Mouse (Mus musculus) adipocyte (in vitro differentiated cells): ENCODE measurements at regions not wholly inside any gene's neighbourhood (a gene's known extent, or its start where the extent isn't known, plus 50 kb on each side); places are given as distances from the start of the nearest gene placed in this dataset.

Experiments
- DNase-seq: peaks from one replicate; pipeline ENCODE4 v3.0.0-alpha.2; 2016; ENCODE audit warnings: low spot score

GRCm38 (mm10) chr6:93623541-93623940, 660.2 kb downstream of the Magi1 start:
- DNase-seq = no peak

GRCm38 (mm10) chr6:93616926-93617325, 666.8 kb downstream of the Magi1 start:
- no peak for DNase-seq

GRCm38 (mm10) chr6:93600376-93600775, 657.1 kb upstream of the Adamts9 start:
- no peak for DNase-seq

GRCm38 (mm10) chr6:93599371-93599770, 656.1 kb upstream of the Adamts9 start:
- no peak for DNase-seq

GRCm38 (mm10) chr6:93589935-93590334, 646.6 kb upstream of the Adamts9 start:
- no peak for DNase-seq

GRCm38 (mm10) chr6:93586871-93587270, 643.6 kb upstream of the Adamts9 start:
- DNase-seq = no peak

- DNase-seq = no peak
Measured at GRCm38 (mm10) chr6:93581141-93581540, 637.8 kb upstream of the Adamts9 start.

GRCm38 (mm10) chr6:93580716-93581115, 637.4 kb upstream of the Adamts9 start:
- no peak for DNase-seq

GRCm38 (mm10) chr6:93575249-93575648, 632.0 kb upstream of the Adamts9 start:
- no peak for DNase-seq

- no peak for DNase-seq
Measured at GRCm38 (mm10) chr6:93573679-93574635, 630.7 kb upstream of the Adamts9 start.

- no peak for DNase-seq
Measured at GRCm38 (mm10) chr6:93569866-93570265, 626.6 kb upstream of the Adamts9 start.

- no peak for DNase-seq
Measured at GRCm38 (mm10) chr6:93569211-93569610, 625.9 kb upstream of the Adamts9 start.

GRCm38 (mm10) chr6:93566661-93567060, 623.4 kb upstream of the Adamts9 start:
- DNase-seq = no peak

GRCm38 (mm10) chr6:93548311-93548710, 605.0 kb upstream of the Adamts9 start:
- DNase-seq = no peak

GRCm38 (mm10) chr6:93544246-93544645, 601.0 kb upstream of the Adamts9 start:
- DNase-seq = no peak

GRCm38 (mm10) chr6:93543354-93544129, 600.2 kb upstream of the Adamts9 start:
- DNase-seq = peak; percentile 40

- DNase-seq = no peak
Measured at GRCm38 (mm10) chr6:93539583-93539982, 596.3 kb upstream of the Adamts9 start.

- peak; percentile 16 for DNase-seq
Measured at GRCm38 (mm10) chr6:93539171-93539570, 595.9 kb upstream of the Adamts9 start.

GRCm38 (mm10) chr6:93537971-93538370, 594.7 kb upstream of the Adamts9 start:
- no peak for DNase-seq

GRCm38 (mm10) chr6:93537126-93537525, 593.8 kb upstream of the Adamts9 start:
- DNase-seq = no peak

- DNase-seq = no peak
Measured at GRCm38 (mm10) chr6:93513818-93514217, 570.5 kb upstream of the Adamts9 start.

- peak; percentile 40 for DNase-seq
Measured at GRCm38 (mm10) chr6:93509857-93510256, 566.6 kb upstream of the Adamts9 start.

- no peak for DNase-seq
Measured at GRCm38 (mm10) chr6:93497824-93498223, 554.5 kb upstream of the Adamts9 start.
